Mouse (Mus musculus) brain, embryonic 14.5 days (tissue): ENCODE data around the gene Proser2.

Source experiments
- CTCF ChIP-seq: fragments of 200-500 bp; IDR thresholded peaks from 2 replicates; pipeline ENCODE4 v1.5.1; 2012; ENCODE audit warnings: inconsistent platforms, mild to moderate bottlenecking, moderate library complexity, borderline replicate concordance; ENCODE audit not compliant: insufficient read depth, insufficient read length; ENCODE audit errors: extremely low read depth
- POLR2A ChIP-seq: fragments of 200-500 bp; IDR thresholded peaks from 2 replicates; pipeline ENCODE4 v1.6.1; 2012; ENCODE audit warnings: mild to moderate bottlenecking, inconsistent platforms, borderline replicate concordance; ENCODE audit not compliant: poor library complexity, insufficient read depth, insufficient read length, severe bottlenecking; ENCODE audit errors: extremely low read depth

DNA sequence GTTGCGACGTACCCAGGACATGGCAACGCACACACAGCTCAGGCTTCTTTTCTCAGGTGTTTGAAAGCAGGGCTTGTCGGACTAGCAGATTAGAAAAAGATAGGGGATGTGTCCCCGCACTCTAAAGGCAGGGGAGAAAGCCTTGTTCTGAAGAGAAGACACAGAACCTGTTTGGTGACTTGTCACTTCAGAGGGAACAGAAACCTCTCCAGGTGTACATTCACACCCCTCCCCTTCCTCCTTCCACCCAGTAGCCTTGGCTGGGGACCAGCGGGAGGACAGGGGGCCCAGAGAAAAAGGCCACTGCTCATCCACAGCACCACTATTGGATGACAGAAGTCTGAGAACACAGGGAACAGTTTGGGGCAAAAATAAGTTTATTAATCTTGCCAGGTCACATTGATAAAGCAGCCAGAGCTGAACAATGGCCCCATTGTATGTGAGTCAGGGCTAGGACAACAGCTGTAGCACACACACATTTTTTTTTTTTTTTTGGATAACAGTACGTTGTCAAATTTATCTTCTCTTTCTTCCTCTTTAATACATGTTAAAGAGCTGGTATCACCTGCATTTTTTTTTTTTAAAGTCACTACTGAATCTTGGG is 32.8 kb downstream of the Proser2 start:
- TF ChIP-seq POLR2A, result no peak
- no peak for TF ChIP-seq CTCF
